8 mouse cellular contexts compared by ENCODE assay signal in the genomic region with DNA sequence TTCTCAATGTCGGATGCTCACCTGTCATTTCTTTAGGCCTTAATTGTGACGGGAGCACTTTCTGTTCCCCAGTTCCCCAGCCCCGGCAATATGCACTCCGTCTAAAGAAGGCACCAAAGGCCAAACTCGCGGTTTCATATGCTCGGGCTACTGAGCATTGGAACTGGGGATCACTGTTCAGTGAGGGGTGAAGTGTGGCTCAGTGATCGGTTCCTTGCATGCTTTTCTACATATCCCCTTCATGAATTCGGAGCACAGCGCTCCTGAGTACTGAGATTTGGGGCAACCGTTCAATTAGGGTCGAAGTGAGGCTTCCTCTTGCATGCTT. TPM values are rescaled to one million over a fixed set of nuclear protein-coding genes. Genes with fewer than 3 reads are reported as not detected.
DNase-seq lines count a peak whose midpoint lies in the region; ATAC-seq lines count a peak whose summit lies in the region.

No protein-coding gene starts in this region.

- peak overlapping the region; percentile 86 for H3K4me2 ChIP-seq in embryonic facial prominence, embryonic 11.5 days (ENCODE audit: low read depth, low read length)
- peak overlapping the region; percentile 69 for H3K4me2 ChIP-seq in intestine, embryonic 16.5 days (ENCODE audit: low read depth, low read length)
- peak overlapping the region; percentile 91 for H3K4me2 ChIP-seq in neural tube, embryonic 12.5 days (replicated peaks)

- no peaks in the 10 kb centered on the region; the same call in 1 of the 2 replicates for H3K27me3 ChIP-seq in embryonic facial prominence, embryonic 11.5 days (ENCODE audit: control insufficient read depth, insufficient read depth, low read length)
- H3K27me3 ChIP-seq in intestine, embryonic 16.5 days (replicated peaks; ENCODE audit: control insufficient read depth, insufficient read depth, low read length) = no peaks in the 10 kb centered on the region
- H3K27me3 ChIP-seq in neural tube, embryonic 12.5 days (replicated peaks) = no peaks in the 10 kb centered on the region

- no peaks in the 10 kb centered on the region for H3K9me3 ChIP-seq in embryonic facial prominence, embryonic 11.5 days (replicated peaks; ENCODE audit: control insufficient read depth, low read length)
- no peaks in the 10 kb centered on the region for H3K9me3 ChIP-seq in intestine, embryonic 16.5 days (ENCODE audit: control insufficient read depth, low read length)
- H3K9me3 ChIP-seq in neural tube, embryonic 12.5 days = no peaks in the 10 kb centered on the region

- peak; percentile 20 for DNase-seq in layer of hippocampus, adult 9-11 months
- no peak for DNase-seq in layer of hippocampus, postnatal 25 days (ENCODE audit: extremely low spot score in 1 of 2, low spot score in 1 of 2)
- no peak for DNase-seq in embryonic facial prominence, embryonic 11.5 days (ENCODE audit: low spot score)
- no peak for DNase-seq in left cerebral cortex, adult 9 months (ENCODE audit: low spot score in 2 of 2)
- no peak for DNase-seq in layer of hippocampus, postnatal 14 days (ENCODE audit: low spot score in 2 of 2)
- no peak for DNase-seq in adrenal gland, postnatal 14 days

- H3K27ac ChIP-seq in embryonic facial prominence, embryonic 11.5 days (replicated peaks; ENCODE audit: low read depth, low read length) = no peak overlapping the region
- peak overlapping the region; percentile 91; the same call in 1 of the 2 replicates for H3K27ac ChIP-seq in intestine, embryonic 16.5 days (ENCODE audit: low read length)
- H3K27ac ChIP-seq in neural tube, embryonic 12.5 days = no peak overlapping the region

- H3K4me1 ChIP-seq in embryonic facial prominence, embryonic 11.5 days (ENCODE audit: control insufficient read depth, insufficient read depth, low read length) = no peaks in the 10 kb centered on the region
- 0 out of 2 replicates have a peak, but pooled peaks cover 6% of the 10 kb centered on the region for H3K4me1 ChIP-seq in intestine, embryonic 16.5 days (ENCODE audit: control insufficient read depth, insufficient read depth, low read length)
- peaks cover 11% of the 10 kb centered on the region for H3K4me1 ChIP-seq in neural tube, embryonic 12.5 days

- 22% methylated on average over 12 of the region's 12 CpGs for WGBS in embryonic facial prominence, embryonic 11.5 days
- WGBS in intestine, embryonic 16.5 days = 19% methylated on average over 12 of the region's 12 CpGs
- WGBS in neural tube, embryonic 12.5 days = 19% methylated on average over 12 of the region's 12 CpGs

- peak overlapping the region; percentile 79 for H3K4me3 ChIP-seq in embryonic facial prominence, embryonic 11.5 days (ENCODE audit: low read depth, low read length)
- H3K4me3 ChIP-seq in intestine, embryonic 16.5 days (ENCODE audit: low read length) = peak overlapping the region; percentile 90
- H3K4me3 ChIP-seq in neural tube, embryonic 12.5 days = peak overlapping the region; percentile 84

- H3K9ac ChIP-seq in embryonic facial prominence, embryonic 11.5 days (replicated peaks; ENCODE audit: low read length) = peak overlapping the region; percentile 90
- peak overlapping the region; percentile 96 for H3K9ac ChIP-seq in intestine, embryonic 16.5 days (ENCODE audit: low read depth, low read length)
- peak overlapping the region; percentile 83 for H3K9ac ChIP-seq in neural tube, embryonic 12.5 days

- H3K36me3 ChIP-seq in embryonic facial prominence, embryonic 11.5 days (replicated peaks; ENCODE audit: control insufficient read depth, insufficient read depth, low read depth, low read length) = no peaks in the 10 kb centered on the region
- no peaks in the 10 kb centered on the region for H3K36me3 ChIP-seq in intestine, embryonic 16.5 days (ENCODE audit: control insufficient read depth, insufficient read depth, low read length)
- no peaks in the 10 kb centered on the region for H3K36me3 ChIP-seq in neural tube, embryonic 12.5 days

- ATAC-seq in embryonic facial prominence, embryonic 11.5 days (replicated peaks; ENCODE audit: insufficient number of reproducible peaks, low FRiP score, low TSS enrichment, low read depth) = no peak
- ATAC-seq in intestine, embryonic 16.5 days = peak; percentile 39
- ATAC-seq in neural tube, embryonic 12.5 days (ENCODE audit: low FRiP score, low read depth) = no peak; the same call in 1 of the 2 replicates

RNA-seq across cellular contexts. Expression of a gene that starts 0.3 kb away (rescaled TPM):
- total RNA-seq in layer of hippocampus, postnatal 25 days (2021) = 10 to 100 TPM; 60.6 to 61.7 TPM
- 7.5 and 7.8 TPM in 2 replicates for polyA plus RNA-seq in embryonic facial prominence, embryonic 11.5 days (2014; fragmentation: Nextera tagmentation; extraction: Ambion mirVana)
- 8.1 TPM in 2 replicates for polyA plus RNA-seq in intestine, embryonic 16.5 days (2015; fragmentation: Nextera tagmentation; extraction: Ambion mirVana)
- polyA plus RNA-seq in neural tube, embryonic 12.5 days (2016; fragmentation: Nextera tagmentation; extraction: Ambion mirVana) = 8.0 and 9.1 TPM in 2 replicates
- 10 to 100 TPM; 69.4 to 71.2 TPM for total RNA-seq in layer of hippocampus, postnatal 14 days (2021)
- 13.6 and 18.5 TPM in 2 replicates for total RNA-seq in adrenal gland, postnatal 14 days (2021)

RNA-seq across cellular contexts. Expression of a gene that starts 5.1 kb away (rescaled TPM):
- total RNA-seq in layer of hippocampus, postnatal 25 days (2021) = 10 to 100 TPM; 11.9 to 20.7 TPM
- 0.49 and 0.57 TPM in 2 replicates for polyA plus RNA-seq in embryonic facial prominence, embryonic 11.5 days (2014; fragmentation: Nextera tagmentation; extraction: Ambion mirVana)
- 2.0 and 2.4 TPM in 2 replicates for polyA plus RNA-seq in intestine, embryonic 16.5 days (2015; fragmentation: Nextera tagmentation; extraction: Ambion mirVana)
- polyA plus RNA-seq in neural tube, embryonic 12.5 days (2016; fragmentation: Nextera tagmentation; extraction: Ambion mirVana) = 0.76 and 0.87 TPM in 2 replicates
- 10 to 100 TPM; 12.6 to 14.1 TPM for total RNA-seq in layer of hippocampus, postnatal 14 days (2021)
- total RNA-seq in adrenal gland, postnatal 14 days (2021) = 5.1 and 13.5 TPM in 2 replicates
